8 mouse cellular contexts compared by ENCODE assay signal in the genomic region with DNA sequence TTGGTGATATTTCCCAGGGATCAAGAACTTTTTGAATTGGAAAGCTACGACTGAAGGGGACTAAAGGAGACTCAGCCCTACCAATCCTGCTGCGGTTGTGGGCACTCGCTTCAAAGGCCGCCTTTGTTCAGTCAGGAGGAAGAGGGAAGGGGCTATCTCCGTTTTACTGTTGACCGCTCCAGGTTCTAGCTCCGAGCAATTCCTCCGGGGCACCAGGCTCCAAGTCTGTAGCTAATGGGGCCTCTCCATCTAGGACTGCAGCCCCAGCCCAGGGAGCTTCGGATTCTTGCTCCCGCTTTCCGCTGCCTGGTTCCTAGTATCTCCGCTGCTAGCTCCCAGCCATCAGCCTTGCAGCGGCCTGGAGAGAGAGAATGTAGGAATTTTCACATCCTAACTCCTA. TPM values are rescaled to one million over a fixed set of nuclear protein-coding genes. Genes with fewer than 3 reads are reported as not detected.
A peak's percentile ranks its signal among the peaks of the same experiment; 100 is the strongest.
DNase-seq lines count a peak whose midpoint lies in the region; ATAC-seq lines count a peak whose summit lies in the region.

No protein-coding gene starts in this region.

- H3K4me2 ChIP-seq in heart, embryonic 11.5 days = peak overlapping the region; percentile 71
- peak overlapping the region; percentile 31 for H3K4me2 ChIP-seq in hindbrain, embryonic 11.5 days (replicated peaks; ENCODE audit: low read depth, low read length)
- peak overlapping the region; percentile 52 for H3K4me2 ChIP-seq in midbrain, embryonic 13.5 days (replicated peaks)

- H3K9ac ChIP-seq in heart, embryonic 11.5 days (ENCODE audit: low read depth, low read length) = no peak overlapping the region
- H3K9ac ChIP-seq in hindbrain, embryonic 11.5 days (ENCODE audit: low read depth, low read length) = no peak overlapping the region
- peak overlapping the region; percentile 48; the same call in 1 of the 2 replicates for H3K9ac ChIP-seq in midbrain, embryonic 13.5 days (replicated peaks)

- no peaks in the 10 kb centered on the region for H3K9me3 ChIP-seq in heart, embryonic 11.5 days (replicated peaks; ENCODE audit: control insufficient read depth, low read length)
- no peaks in the 10 kb centered on the region for H3K9me3 ChIP-seq in hindbrain, embryonic 11.5 days (ENCODE audit: control insufficient read depth, low read length)
- H3K9me3 ChIP-seq in midbrain, embryonic 13.5 days = no peaks in the 10 kb centered on the region

- H3K27ac ChIP-seq in heart, embryonic 11.5 days (ENCODE audit: low read depth, low read length) = no peak overlapping the region
- no peak overlapping the region for H3K27ac ChIP-seq in hindbrain, embryonic 11.5 days (ENCODE audit: low read depth, low read length)
- no peak overlapping the region for H3K27ac ChIP-seq in midbrain, embryonic 13.5 days

- no peak for ATAC-seq in heart, embryonic 11.5 days (replicated peaks; ENCODE audit: insufficient number of reproducible peaks, low FRiP score, low TSS enrichment)
- ATAC-seq in hindbrain, embryonic 11.5 days (ENCODE audit: low FRiP score) = no peak
- ATAC-seq in midbrain, embryonic 13.5 days = no peak

- no peak for DNase-seq in heart, adult 11 months
- peak; percentile 53 for DNase-seq in ZHBTc4 (ENCODE audit: low read depth, low spot score)
- DNase-seq in hindbrain, embryonic 11.5 days (ENCODE audit: low spot score) = peak; percentile 72
- no peak for DNase-seq in urinary bladder, postnatal 10 days (ENCODE audit: low spot score)
- DNase-seq in adrenal gland, adult 2 months = no peak
- no peak for DNase-seq in right cerebral cortex, postnatal 14 days

- peaks cover 12% of the 10 kb centered on the region for H3K4me1 ChIP-seq in heart, embryonic 11.5 days (ENCODE audit: control insufficient read depth, insufficient read depth, low read length)
- H3K4me1 ChIP-seq in hindbrain, embryonic 11.5 days (replicated peaks; ENCODE audit: control insufficient read depth, insufficient read depth, low read length) = peaks cover 17% of the 10 kb centered on the region
- H3K4me1 ChIP-seq in midbrain, embryonic 13.5 days (replicated peaks) = peaks cover 54% of the 10 kb centered on the region

- WGBS in heart, embryonic 11.5 days (ENCODE audit: insufficient replicate concordance) = 2% methylated on average over 13 of the region's 13 CpGs
- WGBS in hindbrain, embryonic 11.5 days = 0% methylated on average over 13 of the region's 13 CpGs
- WGBS in midbrain, embryonic 13.5 days = under 1% methylated on average over 13 of the region's 13 CpGs

- H3K4me3 ChIP-seq in heart, embryonic 11.5 days (ENCODE audit: low read depth, low read length) = peak overlapping the region; percentile 41
- H3K4me3 ChIP-seq in hindbrain, embryonic 11.5 days (ENCODE audit: low read depth, low read length) = peak overlapping the region; percentile 18
- peak overlapping the region; percentile 35 for H3K4me3 ChIP-seq in midbrain, embryonic 13.5 days (replicated peaks)

- H3K36me3 ChIP-seq in heart, embryonic 11.5 days (ENCODE audit: control insufficient read depth, insufficient read depth, low read length) = no peaks in the 10 kb centered on the region
- no peaks in the 10 kb centered on the region for H3K36me3 ChIP-seq in hindbrain, embryonic 11.5 days (ENCODE audit: control insufficient read depth, insufficient read depth, low read length)
- no peaks in the 10 kb centered on the region for H3K36me3 ChIP-seq in midbrain, embryonic 13.5 days

- H3K27me3 ChIP-seq in heart, embryonic 11.5 days (ENCODE audit: control insufficient read depth, insufficient read depth, low read length) = peaks cover 92% of the 10 kb centered on the region
- H3K27me3 ChIP-seq in hindbrain, embryonic 11.5 days (ENCODE audit: control insufficient read depth, insufficient read depth, low read length) = peaks cover 93% of the 10 kb centered on the region
- H3K27me3 ChIP-seq in midbrain, embryonic 13.5 days = peaks cover 99% of the 10 kb centered on the region

RNA-seq across cellular contexts. Expression of a gene that starts 3.4 kb away (rescaled TPM):
- not detected in 2 replicates for polyA plus RNA-seq in heart, embryonic 11.5 days (2014; fragmentation: Nextera tagmentation; extraction: Ambion mirVana)
- 0.13 TPM in 1 of 2 replicates, not detected in the other for polyA plus RNA-seq in hindbrain, embryonic 11.5 days (2014; fragmentation: Nextera tagmentation; extraction: Ambion mirVana)
- polyA plus RNA-seq in midbrain, embryonic 13.5 days (2015; fragmentation: Nextera tagmentation; extraction: Ambion mirVana) = 1.8 and 7.2 TPM in 2 replicates
- total RNA-seq in adrenal gland, adult 2 months (2021) = not detected
- polyA plus RNA-seq in adrenal gland, adult 2 months (2012; rRNA removed) = not detected in 2 replicates

RNA-seq across cellular contexts. Expression of a gene that starts 53.1 kb away (rescaled TPM):
- 59.8 and 82.7 TPM in 2 replicates for polyA plus RNA-seq in heart, embryonic 11.5 days (2014; fragmentation: Nextera tagmentation; extraction: Ambion mirVana)
- polyA plus RNA-seq in hindbrain, embryonic 11.5 days (2014; fragmentation: Nextera tagmentation; extraction: Ambion mirVana) = 42.8 and 52.0 TPM in 2 replicates
- polyA plus RNA-seq in midbrain, embryonic 13.5 days (2015; fragmentation: Nextera tagmentation; extraction: Ambion mirVana) = 19.4 and 22.2 TPM in 2 replicates
- total RNA-seq in adrenal gland, adult 2 months (2021) = 10 to 100 TPM; 56.3 to 74.8 TPM
- 22.7 and 43.9 TPM in 2 replicates for polyA plus RNA-seq in adrenal gland, adult 2 months (2012; rRNA removed)

Comparison
In these comparisons a context has a peak if more than half of its experiments do, and no peak if none do; other contexts are left out.
1. DNase-seq: peak in ZHBTc4 (single experiment) and hindbrain, embryonic 11.5 days (single experiment); none in heart, adult 11 months (single experiment), urinary bladder, postnatal 10 days (single experiment), adrenal gland, adult 2 months (single experiment) and right cerebral cortex, postnatal 14 days (single experiment).
2. Peak in every context shown above with its lines, with median percentiles within 50 percentile points of each other: H3K4me2 ChIP-seq and H3K4me3 ChIP-seq.